ENCODE assay signal across 8 mouse cellular contexts in genomic region chr11:120673594-120674122, GRCm38 (mm10). TPM values are rescaled to one million over a fixed set of nuclear protein-coding genes. Genes with fewer than 3 reads are reported as not detected.
DNase-seq lines count a peak whose midpoint lies in the region; ATAC-seq and TF ChIP-seq lines count a peak whose summit lies in the region.

No protein-coding gene starts in this region.

- peaks cover 18% of the 10 kb centered on the region for H3K36me3 ChIP-seq in lung, embryonic 14.5 days (ENCODE audit: insufficient read depth)
- peaks cover 25% of the 10 kb centered on the region for H3K36me3 ChIP-seq in embryonic facial prominence, embryonic 13.5 days
- H3K36me3 ChIP-seq in intestine, embryonic 16.5 days (ENCODE audit: control insufficient read depth, insufficient read depth, low read length): no peaks in the 10 kb centered on the region
- peaks cover 28% of the 10 kb centered on the region for H3K36me3 ChIP-seq in neural tube, embryonic 12.5 days

- peak overlapping the region; percentile 72 for H3K9ac ChIP-seq in lung, embryonic 14.5 days
- H3K9ac ChIP-seq in embryonic facial prominence, embryonic 13.5 days: peak overlapping the region; percentile 85
- H3K9ac ChIP-seq in intestine, embryonic 16.5 days (ENCODE audit: low read depth, low read length): peak overlapping the region; percentile 74
- peak overlapping the region; percentile 84 for H3K9ac ChIP-seq in neural tube, embryonic 12.5 days

- H3K4me2 ChIP-seq in lung, embryonic 14.5 days: peak overlapping the region; percentile 98
- H3K4me2 ChIP-seq in embryonic facial prominence, embryonic 13.5 days: peak overlapping the region; percentile 87
- peak overlapping the region; percentile 67 for H3K4me2 ChIP-seq in intestine, embryonic 16.5 days (ENCODE audit: low read depth, low read length)
- peak overlapping the region; percentile 87 for H3K4me2 ChIP-seq in neural tube, embryonic 12.5 days (replicated peaks)

- H3K27ac ChIP-seq in lung, embryonic 14.5 days (ENCODE audit: low read depth): peak overlapping the region; percentile 88
- H3K27ac ChIP-seq in embryonic facial prominence, embryonic 13.5 days: peak overlapping the region; percentile 91
- H3K27ac ChIP-seq in intestine, embryonic 16.5 days (ENCODE audit: low read length): peak overlapping the region; percentile 73
- no peak overlapping the region for H3K27ac ChIP-seq in neural tube, embryonic 12.5 days

- H3K4me1 ChIP-seq in lung, embryonic 14.5 days (ENCODE audit: insufficient read depth): peaks cover 7% of the 10 kb centered on the region
- H3K4me1 ChIP-seq in embryonic facial prominence, embryonic 13.5 days: peaks cover 13% of the 10 kb centered on the region
- H3K4me1 ChIP-seq in intestine, embryonic 16.5 days (ENCODE audit: control insufficient read depth, insufficient read depth, low read length): peaks cover 5% of the 10 kb centered on the region; the same call in 1 of the 2 replicates
- peaks cover 7% of the 10 kb centered on the region for H3K4me1 ChIP-seq in neural tube, embryonic 12.5 days

- no peak for DNase-seq in lung, embryonic 14.5 days
- DNase-seq in lung, postnatal 10 days: no peak
- no peak for DNase-seq in cerebellum, adult 11 months
- DNase-seq in B cell, adult 2 months: no peak
- DNase-seq in MN1 (ENCODE audit: low spot score): no peak

- peak; percentile 19 for ATAC-seq in lung, embryonic 14.5 days (ENCODE audit: insufficient read depth)
- no peak for ATAC-seq in embryonic facial prominence, embryonic 13.5 days (ENCODE audit: insufficient number of reproducible peaks, insufficient read depth, low FRiP score, low TSS enrichment, low read depth)
- ATAC-seq in intestine, embryonic 16.5 days: peak; percentile 31
- ATAC-seq in neural tube, embryonic 12.5 days (ENCODE audit: low FRiP score, low read depth): peak; percentile 29

- TF ChIP-seq CTCF in lung, embryonic 14.5 days (IDR thresholded peaks at IDR 0.05; ENCODE audit: low read depth): no peak

- H3K9me3 ChIP-seq in lung, embryonic 14.5 days (ENCODE audit: low read depth, low read length): no peaks in the 10 kb centered on the region
- H3K9me3 ChIP-seq in embryonic facial prominence, embryonic 13.5 days: no peaks in the 10 kb centered on the region
- no peaks in the 10 kb centered on the region for H3K9me3 ChIP-seq in intestine, embryonic 16.5 days (ENCODE audit: control insufficient read depth, low read length)
- no peaks in the 10 kb centered on the region for H3K9me3 ChIP-seq in neural tube, embryonic 12.5 days

- WGBS in lung, embryonic 14.5 days: 37% methylated on average over 12 of the region's 12 CpGs
- WGBS in embryonic facial prominence, embryonic 13.5 days: 44% methylated on average over 12 of the region's 12 CpGs
- WGBS in intestine, embryonic 16.5 days: 35% methylated on average over 12 of the region's 12 CpGs
- WGBS in neural tube, embryonic 12.5 days: 38% methylated on average over 12 of the region's 12 CpGs

- H3K4me3 ChIP-seq in lung, embryonic 14.5 days (ENCODE audit: low read depth, low read length): peak overlapping the region; percentile 70
- H3K4me3 ChIP-seq in embryonic facial prominence, embryonic 13.5 days: peak overlapping the region; percentile 74
- peak overlapping the region; percentile 75 for H3K4me3 ChIP-seq in intestine, embryonic 16.5 days (ENCODE audit: low read length)
- H3K4me3 ChIP-seq in neural tube, embryonic 12.5 days: peak overlapping the region; percentile 74

- H3K27me3 ChIP-seq in lung, embryonic 14.5 days (ENCODE audit: insufficient read depth, low read length): no peaks in the 10 kb centered on the region
- no peaks in the 10 kb centered on the region for H3K27me3 ChIP-seq in embryonic facial prominence, embryonic 13.5 days
- H3K27me3 ChIP-seq in intestine, embryonic 16.5 days (replicated peaks; ENCODE audit: control insufficient read depth, insufficient read depth, low read length): no peaks in the 10 kb centered on the region
- no peaks in the 10 kb centered on the region for H3K27me3 ChIP-seq in neural tube, embryonic 12.5 days (replicated peaks)

RNA-seq across cellular contexts. Expression of gene Aspscr1, which starts 0.9 kb away (rescaled TPM):
- 124 and 130 TPM in 2 replicates for polyA plus RNA-seq in lung, embryonic 14.5 days (2014; fragmentation: Nextera tagmentation; extraction: Ambion mirVana)
- 109 and 123 TPM in 2 replicates for polyA plus RNA-seq in embryonic facial prominence, embryonic 13.5 days (2015; fragmentation: Nextera tagmentation; extraction: Ambion mirVana)
- polyA plus RNA-seq in intestine, embryonic 16.5 days (2015; fragmentation: Nextera tagmentation; extraction: Ambion mirVana): 108 and 111 TPM in 2 replicates
- 139 and 155 TPM in 2 replicates for polyA plus RNA-seq in neural tube, embryonic 12.5 days (2016; fragmentation: Nextera tagmentation; extraction: Ambion mirVana)

RNA-seq across cellular contexts. Expression of gene Notum, which starts 12.7 kb away (rescaled TPM):
- polyA plus RNA-seq in lung, embryonic 14.5 days (2014; fragmentation: Nextera tagmentation; extraction: Ambion mirVana): 3.9 and 5.3 TPM in 2 replicates
- polyA plus RNA-seq in embryonic facial prominence, embryonic 13.5 days (2015; fragmentation: Nextera tagmentation; extraction: Ambion mirVana): 4.3 and 7.2 TPM in 2 replicates
- polyA plus RNA-seq in intestine, embryonic 16.5 days (2015; fragmentation: Nextera tagmentation; extraction: Ambion mirVana): 0.54 and 1.0 TPM in 2 replicates
- 3.1 and 3.4 TPM in 2 replicates for polyA plus RNA-seq in neural tube, embryonic 12.5 days (2016; fragmentation: Nextera tagmentation; extraction: Ambion mirVana)

RNA-seq across cellular contexts. Expression of gene Myadml2, which starts 25.7 kb away (rescaled TPM):
- polyA plus RNA-seq in lung, embryonic 14.5 days (2014; fragmentation: Nextera tagmentation; extraction: Ambion mirVana): 1.1 TPM in 1 of 2 replicates, not detected in the other
- not detected in 2 replicates for polyA plus RNA-seq in embryonic facial prominence, embryonic 13.5 days (2015; fragmentation: Nextera tagmentation; extraction: Ambion mirVana)
- polyA plus RNA-seq in intestine, embryonic 16.5 days (2015; fragmentation: Nextera tagmentation; extraction: Ambion mirVana): 0.26 TPM in 1 of 2 replicates, not detected in the other
- 0.81 and 1.1 TPM in 2 replicates for polyA plus RNA-seq in neural tube, embryonic 12.5 days (2016; fragmentation: Nextera tagmentation; extraction: Ambion mirVana)

RNA-seq across cellular contexts. Expression of gene Pycr1, which starts 30.1 kb away (rescaled TPM):
- polyA plus RNA-seq in lung, embryonic 14.5 days (2014; fragmentation: Nextera tagmentation; extraction: Ambion mirVana): 29.0 and 29.8 TPM in 2 replicates
- polyA plus RNA-seq in embryonic facial prominence, embryonic 13.5 days (2015; fragmentation: Nextera tagmentation; extraction: Ambion mirVana): 27.7 and 34.9 TPM in 2 replicates
- polyA plus RNA-seq in intestine, embryonic 16.5 days (2015; fragmentation: Nextera tagmentation; extraction: Ambion mirVana): 24.8 and 26.6 TPM in 2 replicates
- polyA plus RNA-seq in neural tube, embryonic 12.5 days (2016; fragmentation: Nextera tagmentation; extraction: Ambion mirVana): 27.2 and 27.8 TPM in 2 replicates

RNA-seq across cellular contexts. Expression of gene Cenpx, which starts 39.9 kb away (rescaled TPM):
- 168 and 173 TPM in 2 replicates for polyA plus RNA-seq in lung, embryonic 14.5 days (2014; fragmentation: Nextera tagmentation; extraction: Ambion mirVana)
- 132 and 154 TPM in 2 replicates for polyA plus RNA-seq in embryonic facial prominence, embryonic 13.5 days (2015; fragmentation: Nextera tagmentation; extraction: Ambion mirVana)
- polyA plus RNA-seq in intestine, embryonic 16.5 days (2015; fragmentation: Nextera tagmentation; extraction: Ambion mirVana): 159 and 174 TPM in 2 replicates
- 108 and 114 TPM in 2 replicates for polyA plus RNA-seq in neural tube, embryonic 12.5 days (2016; fragmentation: Nextera tagmentation; extraction: Ambion mirVana)
